Mouse (Mus musculus): ENCODE data around the gene Itpk1. TPM values are rescaled to one million over a fixed set of nuclear protein-coding genes. Genes with fewer than 3 reads are reported as not detected.

Itpk1 gene
- polyA plus RNA-seq, 1 experiment from 2014 or later, result 8.8 TPM

DNA sequence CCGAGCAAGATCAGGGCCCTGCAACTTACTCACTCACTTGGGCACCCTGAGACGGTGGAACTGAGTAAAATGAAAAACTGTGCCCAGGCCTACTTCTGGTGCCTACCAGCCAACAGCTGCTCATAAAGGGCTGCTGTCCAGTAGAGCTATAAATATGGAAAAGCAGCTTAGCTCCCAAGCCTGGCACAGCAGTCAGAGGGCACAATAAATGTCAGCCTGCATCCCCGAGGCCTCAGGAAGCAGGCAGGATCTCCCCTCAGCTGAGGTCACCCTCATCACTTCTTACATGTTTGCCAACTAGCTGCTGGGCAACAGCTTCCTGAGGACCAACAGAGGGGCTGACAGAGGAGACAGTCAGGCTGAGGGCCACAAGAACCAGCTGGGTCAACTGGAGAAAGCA, 27.6 kb downstream of the Itpk1 start:
- Histone ChIP-seq H3K36me3 (ENCODE audit: control insufficient read depth, insufficient read depth) (no peaks in the 10 kb centered on the region), H3K4me3 (ENCODE audit: low read length) (no peak overlapping the region), H3K4me2 (ENCODE audit: low read depth, low read length) (no peak overlapping the region), H3K9ac (ENCODE audit: low read length) (no peak overlapping the region), H3K27ac (ENCODE audit: low read length) (no peak overlapping the region), H3K9me3 (replicated peaks; ENCODE audit: control insufficient read depth, low read length) (no peaks in the 10 kb centered on the region), H3K27me3 (ENCODE audit: control insufficient read depth, insufficient read depth, low read length) (no peaks in the 10 kb centered on the region), H3K4me1 (ENCODE audit: control insufficient read depth, insufficient read depth, low read length) (peaks cover 23% of the 10 kb centered on the region)
- no peak for ATAC-seq (replicated peaks; ENCODE audit: extremely low read depth, insufficient read depth, low FRiP score)
- 80% methylated on average over 3 of the region's 3 CpGs for WGBS

GRCm38 (mm10) chr12:102674556-102674955, 30.2 kb downstream of the Itpk1 start:
- no peak overlapping the region for H3K9ac ChIP-seq (ENCODE audit: low read length)
- peak; percentile 34; the same call in 1 of the 2 replicates for ATAC-seq (replicated peaks; ENCODE audit: extremely low read depth, insufficient read depth, low FRiP score)
- no peak overlapping the region for H3K27ac ChIP-seq (ENCODE audit: low read length)
- 77% methylated on average over 10 of the region's 10 CpGs for WGBS
- no peaks in the 10 kb centered on the region for H3K27me3 ChIP-seq (ENCODE audit: control insufficient read depth, insufficient read depth, low read length)
- peaks cover 17% of the 10 kb centered on the region for H3K4me1 ChIP-seq (ENCODE audit: control insufficient read depth, insufficient read depth, low read length)
- H3K4me3 ChIP-seq (ENCODE audit: low read length), result no peak overlapping the region
- H3K36me3 ChIP-seq (ENCODE audit: control insufficient read depth, insufficient read depth), result no peaks in the 10 kb centered on the region
- no peaks in the 10 kb centered on the region for H3K9me3 ChIP-seq (replicated peaks; ENCODE audit: control insufficient read depth, low read length)
- no peak overlapping the region for H3K4me2 ChIP-seq (ENCODE audit: low read depth, low read length)

DNA sequence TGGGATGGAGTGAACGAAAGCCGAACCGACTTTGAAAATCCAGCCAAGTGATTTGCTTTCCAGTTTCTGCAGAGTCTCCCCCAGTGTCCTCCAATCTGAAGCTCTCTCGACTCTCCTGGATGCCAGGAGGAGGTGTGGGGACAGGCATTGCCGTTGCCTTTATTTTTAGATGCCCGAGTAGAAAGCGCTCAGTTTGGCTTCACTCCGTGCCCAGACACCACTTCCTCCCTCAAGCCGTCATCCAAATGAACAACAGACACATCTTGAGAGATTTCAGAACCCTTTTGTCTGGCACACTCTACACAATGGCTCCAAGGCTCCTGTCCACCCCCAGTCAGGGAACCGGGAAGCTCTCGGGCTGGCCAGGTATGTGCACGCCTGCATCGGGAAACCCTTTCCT, 30.6 kb downstream of the Itpk1 start:
- no peaks in the 10 kb centered on the region for H3K9me3 ChIP-seq (replicated peaks; ENCODE audit: control insufficient read depth, low read length)
- peaks cover 15% of the 10 kb centered on the region for H3K4me1 ChIP-seq (ENCODE audit: control insufficient read depth, insufficient read depth, low read length)
- H3K9ac ChIP-seq (ENCODE audit: low read length), result no peak overlapping the region
- no peaks in the 10 kb centered on the region for H3K36me3 ChIP-seq (ENCODE audit: control insufficient read depth, insufficient read depth)
- no peak overlapping the region for H3K27ac ChIP-seq (ENCODE audit: low read length)
- no peak for ATAC-seq (replicated peaks; ENCODE audit: extremely low read depth, insufficient read depth, low FRiP score)
- 71% methylated on average over 13 of the region's 13 CpGs for WGBS
- H3K4me2 ChIP-seq (ENCODE audit: low read depth, low read length), result no peak overlapping the region
- no peak overlapping the region for H3K4me3 ChIP-seq (ENCODE audit: low read length)
- no peaks in the 10 kb centered on the region for H3K27me3 ChIP-seq (ENCODE audit: control insufficient read depth, insufficient read depth, low read length)

GRCm38 (mm10) chr12:102672857-102673839, 31.6 kb downstream of the Itpk1 start:
- Histone ChIP-seq H3K4me1 (ENCODE audit: control insufficient read depth, insufficient read depth, low read length) (peaks cover 13% of the 10 kb centered on the region), H3K27me3 (ENCODE audit: control insufficient read depth, insufficient read depth, low read length) (no peaks in the 10 kb centered on the region), H3K27ac (ENCODE audit: low read length) (no peak overlapping the region), H3K9ac (ENCODE audit: low read length) (no peak overlapping the region), H3K36me3 (ENCODE audit: control insufficient read depth, insufficient read depth) (no peaks in the 10 kb centered on the region), H3K4me3 (ENCODE audit: low read length) (no peak overlapping the region), H3K4me2 (ENCODE audit: low read depth, low read length) (no peak overlapping the region), H3K9me3 (replicated peaks; ENCODE audit: control insufficient read depth, low read length) (no peaks in the 10 kb centered on the region)
- WGBS, result 75% methylated on average over 20 of the region's 20 CpGs
- no peak for ATAC-seq (replicated peaks; ENCODE audit: extremely low read depth, insufficient read depth, low FRiP score)

DNA sequence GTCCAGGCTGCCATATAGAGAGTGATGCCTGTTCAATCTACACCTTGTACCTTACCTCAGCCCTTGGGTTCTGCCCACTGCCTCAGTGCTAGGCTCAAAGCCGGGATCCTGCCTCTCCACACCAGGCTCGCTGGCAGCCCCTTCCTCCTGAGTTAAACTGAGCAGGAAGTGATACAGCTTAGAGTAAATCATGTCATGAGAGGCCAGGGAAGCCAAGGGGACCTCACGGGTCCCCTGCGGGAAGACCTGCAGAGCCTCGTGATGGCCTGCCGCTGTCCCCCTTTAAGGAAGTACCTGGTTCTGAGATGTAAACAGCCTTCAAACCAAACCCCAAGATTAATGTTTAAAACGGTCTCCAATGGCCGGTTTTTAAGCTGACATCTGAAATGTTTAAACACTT, 32.6 kb downstream of the Itpk1 start:
- Histone ChIP-seq H3K27ac (ENCODE audit: low read length) (no peak overlapping the region), H3K9me3 (replicated peaks; ENCODE audit: control insufficient read depth, low read length) (no peaks in the 10 kb centered on the region), H3K36me3 (ENCODE audit: control insufficient read depth, insufficient read depth) (no peaks in the 10 kb centered on the region), H3K4me3 (ENCODE audit: low read length) (no peak overlapping the region), H3K4me1 (ENCODE audit: control insufficient read depth, insufficient read depth, low read length) (peaks cover 13% of the 10 kb centered on the region), H3K27me3 (ENCODE audit: control insufficient read depth, insufficient read depth, low read length) (no peaks in the 10 kb centered on the region), H3K4me2 (ENCODE audit: low read depth, low read length) (no peak overlapping the region), H3K9ac (ENCODE audit: low read length) (no peak overlapping the region)
- WGBS, result 52% methylated on average over 8 of the region's 8 CpGs
- ATAC-seq (replicated peaks; ENCODE audit: extremely low read depth, insufficient read depth, low FRiP score), result no peak

GRCm38 (mm10) chr12:102670848-102671247, 33.9 kb downstream of the Itpk1 start:
- no peaks in the 10 kb centered on the region for H3K9me3 ChIP-seq (replicated peaks; ENCODE audit: control insufficient read depth, low read length)
- 74% methylated on average over 8 of the region's 8 CpGs for whole genome bisulfite sequencing
- H3K4me1 ChIP-seq (ENCODE audit: control insufficient read depth, insufficient read depth, low read length), result peaks cover 13% of the 10 kb centered on the region
- no peaks in the 10 kb centered on the region for H3K27me3 ChIP-seq (ENCODE audit: control insufficient read depth, insufficient read depth, low read length)
- H3K4me2 ChIP-seq (ENCODE audit: low read depth, low read length), result no peak overlapping the region
- H3K9ac ChIP-seq (ENCODE audit: low read length), result no peak overlapping the region
- no peak overlapping the region for H3K4me3 ChIP-seq (ENCODE audit: low read length)
- H3K27ac ChIP-seq (ENCODE audit: low read length), result no peak overlapping the region
- no peak for ATAC-seq (replicated peaks; ENCODE audit: extremely low read depth, insufficient read depth, low FRiP score)
- no peaks in the 10 kb centered on the region for H3K36me3 ChIP-seq (ENCODE audit: control insufficient read depth, insufficient read depth)

DNA sequence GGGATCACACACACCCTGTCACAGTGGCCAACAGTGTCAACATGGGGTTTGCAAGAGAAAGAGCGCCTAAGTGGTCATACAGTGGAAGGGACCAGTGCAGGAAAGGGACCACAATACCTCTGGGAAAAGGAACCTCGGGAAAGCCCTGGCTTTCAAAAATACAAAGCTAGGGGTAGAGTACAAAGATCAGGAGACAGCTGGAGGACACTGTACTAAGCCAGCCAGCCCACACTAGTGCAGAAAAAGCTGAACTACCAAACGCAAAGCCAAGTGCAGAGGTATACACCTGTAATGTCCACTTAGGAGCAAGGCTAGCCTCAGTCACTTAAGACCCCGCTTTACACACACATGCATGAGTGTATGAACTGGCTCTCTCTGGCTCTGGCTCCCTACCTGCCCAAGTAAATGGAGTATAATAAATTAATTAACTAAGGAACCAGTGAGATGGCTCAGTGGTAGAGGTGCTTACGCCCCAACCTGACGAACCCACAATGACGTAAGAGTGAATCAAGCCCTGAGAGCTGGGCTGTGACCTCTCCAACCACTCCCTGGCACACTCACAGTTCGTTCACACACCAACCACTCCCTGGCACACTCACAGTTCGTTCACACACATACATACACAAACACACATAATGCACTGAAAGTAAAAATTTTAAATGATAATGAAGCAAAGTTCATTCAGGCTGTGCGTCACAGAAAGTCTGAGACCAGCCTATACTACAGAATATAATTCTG, 39.1 kb downstream of the Itpk1 start:
- no peak overlapping the region for H3K9ac ChIP-seq (ENCODE audit: low read length)
- 82% methylated on average over 10 of the region's 10 CpGs for WGBS
- no peaks in the 10 kb centered on the region for H3K27me3 ChIP-seq (ENCODE audit: control insufficient read depth, insufficient read depth, low read length)
- ATAC-seq (replicated peaks; ENCODE audit: extremely low read depth, insufficient read depth, low FRiP score), result no peak
- no peaks in the 10 kb centered on the region for H3K9me3 ChIP-seq (replicated peaks; ENCODE audit: control insufficient read depth, low read length)
- H3K4me2 ChIP-seq (ENCODE audit: low read depth, low read length), result no peak overlapping the region
- no peak overlapping the region for H3K4me3 ChIP-seq (ENCODE audit: low read length)
- no peaks in the 10 kb centered on the region for H3K4me1 ChIP-seq (ENCODE audit: control insufficient read depth, insufficient read depth, low read length)
- no peaks in the 10 kb centered on the region for H3K36me3 ChIP-seq (ENCODE audit: control insufficient read depth, insufficient read depth)
- H3K27ac ChIP-seq (ENCODE audit: low read length), result no peak overlapping the region

- Histone ChIP-seq H3K27ac (ENCODE audit: low read length) (no peak overlapping the region), H3K4me2 (ENCODE audit: low read depth, low read length) (no peak overlapping the region), H3K9me3 (replicated peaks; ENCODE audit: control insufficient read depth, low read length) (no peaks in the 10 kb centered on the region), H3K36me3 (ENCODE audit: control insufficient read depth, insufficient read depth) (no peaks in the 10 kb centered on the region), H3K9ac (ENCODE audit: low read length) (no peak overlapping the region), H3K27me3 (ENCODE audit: control insufficient read depth, insufficient read depth, low read length) (no peaks in the 10 kb centered on the region), H3K4me1 (ENCODE audit: control insufficient read depth, insufficient read depth, low read length) (no peaks in the 10 kb centered on the region), H3K4me3 (ENCODE audit: low read length) (no peak overlapping the region)
- no peak for ATAC-seq (replicated peaks; ENCODE audit: extremely low read depth, insufficient read depth, low FRiP score)
- WGBS, result 92% methylated on average over 2 of the region's 2 CpGs
Observed at GRCm38 (mm10) chr12:102664052-102664448, 40.7 kb downstream of the Itpk1 start.

Measured in heart, embryonic 16.5 days (tissue).